Mouse (Mus musculus) v-Abl transformed pro-B cells (cell line): ENCODE measurements around the gene Megf11.

ENCODE experiments used
- in situ Hi-C, 2 experiments: fragments of 400-800 bp; cut with MboI; formaldehyde crosslinking; loops; one replicate each; pipeline ENCODE4 v1.15.1; 2025; ENCODE audit not compliant: unreplicated experiment in 2 of 2

The Megf11 gene

GRCm38 (mm10) chr9:64624536-64624935 is 239.1 kb downstream of the Megf11 start:
- in situ Hi-C loops = no loop called here

GRCm38 (mm10) chr9:64629802-64630201 is 244.4 kb downstream of the Megf11 start:
- in situ Hi-C loops = loop anchor here in 1 of 2 experiments (25.0 kb wide), 1 partner anchor 243 kb away; the partner anchor contains the start of gene Megf11

DNA sequence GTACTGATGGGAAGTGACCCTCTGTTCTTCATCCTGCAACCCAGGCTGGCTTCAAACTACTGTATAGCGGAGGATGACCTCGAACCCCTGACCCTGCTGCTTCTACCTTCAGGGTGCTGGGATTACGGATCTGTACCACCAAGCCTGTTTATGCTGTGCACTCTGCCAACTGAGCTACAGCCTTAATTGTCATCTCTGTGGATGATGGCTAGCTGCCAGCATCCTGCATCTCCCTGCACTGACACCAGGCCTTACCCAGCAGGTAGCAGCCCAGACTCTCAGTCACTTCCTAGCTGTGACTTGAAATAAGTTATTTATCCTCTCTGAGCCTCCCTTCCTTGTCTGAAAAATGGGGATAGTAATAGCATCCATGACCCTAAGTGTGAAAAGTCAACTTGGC is 247.7 kb downstream of the Megf11 start:
- in situ Hi-C loops = loop anchor here in 1 of 2 experiments (25.0 kb wide), 1 partner anchor 246 kb away; the partner anchor contains the start of gene Megf11

- in situ Hi-C loops = loop anchor here (5.0 to 25.0 kb wide), 2 partner anchors 244 to 249 kb away; partner anchors contain the start of gene Megf11 (in 1 of the 2)
These were observed 250.7 kb downstream of the Megf11 start for GRCm38 (mm10) chr9:64636111-64636510.

DNA sequence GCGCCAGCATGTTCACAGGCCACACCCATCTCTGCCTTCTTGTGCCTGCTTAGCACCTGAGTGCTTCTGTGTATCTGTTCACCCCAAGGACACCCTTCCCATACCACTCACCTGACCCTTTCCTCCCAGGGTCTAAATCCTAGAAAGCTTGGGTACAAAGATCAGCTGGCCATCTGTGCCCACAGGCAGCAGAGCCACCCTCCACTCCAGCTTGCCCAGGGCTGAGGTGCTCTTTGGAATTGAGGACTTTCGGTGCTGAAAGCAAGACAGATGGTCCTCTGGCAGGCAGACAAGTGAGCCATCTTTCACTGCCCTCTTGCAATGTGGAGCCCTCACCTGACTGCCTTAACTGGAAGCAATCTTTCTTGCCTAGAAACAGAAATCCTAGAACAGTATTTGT is 251.5 kb downstream of the Megf11 start:
- in situ Hi-C loops = loop anchor here (5.0 to 25.0 kb wide), 2 partner anchors 245 to 250 kb away; partner anchors contain the start of gene Megf11 (in 1 of the 2)

DNA sequence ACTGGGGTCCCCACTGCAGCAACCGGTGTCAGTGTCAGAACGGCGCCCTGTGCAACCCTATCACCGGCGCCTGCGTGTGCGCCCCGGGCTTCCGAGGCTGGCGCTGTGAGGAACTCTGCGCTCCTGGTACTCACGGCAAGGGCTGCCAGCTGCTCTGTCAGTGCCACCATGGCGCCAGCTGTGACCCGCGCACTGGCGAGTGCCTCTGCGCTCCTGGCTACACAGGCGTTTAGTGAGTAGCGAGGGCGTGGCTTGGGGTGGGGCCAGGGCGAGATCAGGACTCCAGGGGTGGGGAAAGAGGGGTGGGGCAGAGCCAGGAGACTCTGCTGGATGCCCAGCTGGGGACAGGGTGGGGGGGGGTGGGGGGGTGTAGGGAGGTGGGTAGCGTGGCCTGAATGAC is 252.8 kb downstream of the Megf11 start:
- in situ Hi-C loops = loop anchor here (5.0 to 25.0 kb wide), 2 partner anchors 246 to 251 kb away; partner anchors contain the start of gene Megf11 (in 1 of the 2)

- in situ Hi-C loops = loop anchor here (5.0 to 25.0 kb wide), 2 partner anchors 247 to 252 kb away; partner anchors contain the start of gene Megf11 (in 1 of the 2)
These were observed 254.2 kb downstream of the Megf11 start for GRCm38 (mm10) chr9:64639664-64640063.

GRCm38 (mm10) chr9:64644129-64644528 is 258.7 kb downstream of the Megf11 start:
- in situ Hi-C loops = loop anchor here in 1 of 2 experiments (25.0 kb wide), 1 partner anchor 257 kb away; the partner anchor contains the start of gene Megf11

GRCm38 (mm10) chr9:64645462-64645861 is 260.0 kb downstream of the Megf11 start:
- in situ Hi-C loops = loop anchor here in 1 of 2 experiments (25.0 kb wide), 1 partner anchor 258 kb away; the partner anchor contains the start of gene Megf11

DNA sequence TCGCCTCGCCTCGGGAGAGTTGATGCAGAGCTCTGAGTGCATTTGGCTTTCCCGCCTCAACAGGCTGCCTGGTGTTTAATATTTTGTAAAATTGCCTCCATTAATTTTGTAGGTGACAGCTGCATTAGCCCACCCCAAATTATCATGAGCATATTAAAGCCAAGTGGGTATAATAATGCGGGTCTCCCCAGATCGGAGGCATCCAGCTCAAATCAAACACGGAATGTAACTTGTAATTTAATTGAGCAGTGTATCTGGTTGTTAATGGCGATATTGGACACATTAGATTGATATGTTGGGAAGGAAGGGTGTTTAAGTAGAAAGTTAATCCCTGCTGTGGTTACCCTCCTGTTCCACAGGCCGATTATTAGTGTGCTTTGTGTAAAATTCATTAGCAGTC is 264.0 kb downstream of the Megf11 start:
- in situ Hi-C loops = loop anchor here in 1 of 2 experiments (25.0 kb wide), 1 partner anchor 262 kb away; the partner anchor contains the start of gene Megf11

DNA sequence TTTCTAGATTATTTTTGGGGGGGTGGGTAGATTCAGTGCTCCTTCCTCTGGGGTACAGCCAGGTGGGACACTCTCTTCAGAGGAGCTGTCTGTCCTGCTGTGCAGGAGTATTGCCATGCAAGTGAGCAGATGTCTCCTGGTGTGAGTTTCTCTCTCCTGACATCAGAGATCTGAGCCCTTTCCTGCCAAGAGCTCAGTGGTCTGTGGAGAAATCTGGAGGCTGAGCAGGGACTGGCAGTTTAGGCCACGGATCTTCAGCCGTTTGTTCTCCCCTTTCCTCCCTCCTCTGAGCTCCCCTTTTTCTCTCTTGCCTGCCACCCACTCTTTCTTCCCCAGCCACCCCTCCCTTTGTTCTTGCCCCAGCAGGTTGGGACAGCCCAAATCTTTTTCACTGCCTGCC is 264.5 kb downstream of the Megf11 start:
- in situ Hi-C loops = loop anchor here in 1 of 2 experiments (25.0 kb wide), 1 partner anchor 263 kb away; the partner anchor contains the start of gene Megf11

DNA sequence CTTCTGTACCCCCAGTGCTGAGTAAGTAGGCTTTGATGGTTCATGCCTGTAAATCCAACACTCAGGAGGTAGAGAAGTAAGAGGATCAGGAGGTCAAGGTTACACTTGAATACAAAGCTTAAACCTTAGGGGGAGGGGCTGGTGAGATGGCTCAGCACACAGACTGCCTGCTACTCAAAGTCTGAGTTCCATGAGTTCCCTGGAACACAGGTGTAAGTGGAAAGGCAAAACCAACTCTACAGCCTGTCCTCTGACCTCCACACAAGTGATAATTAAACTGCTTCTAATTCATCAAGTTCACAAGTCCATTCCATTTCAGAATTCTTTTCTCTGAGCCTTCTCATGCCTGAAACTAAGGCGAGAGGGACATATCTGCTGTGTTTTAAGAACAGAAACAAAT is 265.8 kb downstream of the Megf11 start:
- in situ Hi-C loops = no loop called here

DNA sequence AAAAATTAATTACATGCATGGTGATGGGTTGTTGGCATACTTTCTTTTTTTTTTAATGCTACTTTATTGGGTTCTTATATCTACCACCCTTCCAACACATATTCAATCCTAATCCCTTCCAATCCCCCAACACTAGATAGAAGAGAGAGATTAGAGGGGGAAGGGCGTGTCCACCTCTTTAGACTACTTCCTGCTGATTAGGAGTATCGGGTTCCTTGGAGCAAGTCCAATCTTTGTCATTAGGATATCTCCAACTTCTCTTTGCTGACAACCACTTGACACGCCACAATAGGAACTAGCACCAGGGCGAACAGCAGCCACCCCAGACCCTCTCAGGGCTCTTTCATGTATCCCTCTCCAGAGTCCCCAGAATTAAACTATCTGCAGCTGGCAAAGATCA is 266.3 kb downstream of the Megf11 start:
- in situ Hi-C loops = no loop called here

GRCm38 (mm10) chr9:64652138-64652537 is 266.7 kb downstream of the Megf11 start:
- in situ Hi-C loops = no loop called here

DNA sequence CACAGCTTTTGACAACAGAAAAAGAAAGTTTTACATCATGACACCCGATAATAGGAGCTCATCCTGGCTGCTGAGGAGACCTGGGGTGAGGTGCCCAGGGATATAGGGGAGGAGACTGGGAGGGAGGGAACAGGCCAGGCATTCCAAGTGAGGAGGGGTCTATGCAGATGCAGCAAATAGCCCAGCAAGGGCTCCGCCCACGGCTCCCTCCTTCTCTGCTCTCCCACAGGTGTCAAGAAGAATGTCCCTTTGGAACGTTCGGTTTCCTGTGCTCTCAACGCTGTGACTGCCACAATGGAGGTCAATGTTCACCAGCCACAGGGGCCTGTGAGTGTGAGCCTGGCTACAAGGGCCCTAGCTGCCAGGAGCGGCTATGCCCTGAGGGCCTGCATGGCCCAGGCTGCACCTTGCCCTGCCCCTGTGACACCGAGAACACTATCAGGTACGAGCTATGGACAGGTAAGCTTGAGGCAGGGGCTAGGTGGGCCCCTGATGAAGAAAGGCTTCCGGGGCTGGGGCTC is 267.5 kb downstream of the Megf11 start:
- in situ Hi-C loops = no loop called here

DNA sequence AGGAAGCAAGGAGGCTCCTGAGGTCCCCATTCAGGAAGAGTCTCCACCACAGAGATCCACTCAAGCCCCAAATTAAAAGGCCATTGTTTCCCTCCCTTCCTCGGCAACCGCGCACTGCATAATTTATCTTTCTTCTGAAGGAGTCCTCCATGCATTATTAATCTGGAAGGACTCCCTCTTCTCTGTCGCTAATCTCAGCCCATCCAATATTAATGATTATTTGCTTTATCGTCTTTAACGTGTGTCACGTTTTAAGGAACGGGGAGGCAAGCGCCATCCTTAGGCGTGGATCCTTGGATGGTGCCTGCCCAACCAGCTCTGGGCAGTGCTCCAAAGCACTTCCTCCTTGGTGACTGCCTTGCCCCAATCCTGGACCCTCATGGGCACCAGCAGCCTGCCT is 269.3 kb downstream of the Megf11 start:
- in situ Hi-C loops = no loop called here

DNA sequence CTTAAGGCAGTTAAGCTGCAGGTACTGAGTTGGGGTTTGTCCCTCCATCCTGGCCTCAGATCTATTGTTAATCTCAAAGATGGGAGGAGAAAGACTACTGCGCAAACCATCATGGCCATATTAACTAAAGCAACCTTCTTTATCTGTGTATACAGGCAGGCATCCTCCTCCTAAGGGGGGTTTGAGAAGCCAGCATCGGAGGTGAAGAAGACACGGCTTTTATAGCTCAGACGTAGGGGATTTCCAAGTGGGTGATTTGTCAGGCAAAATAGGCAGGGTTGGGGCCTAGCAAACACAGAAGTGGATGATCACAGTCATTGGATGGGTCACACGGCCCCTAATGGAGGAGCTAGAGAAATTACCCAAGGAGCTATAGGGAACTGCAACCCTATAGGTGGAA is 271.2 kb downstream of the Megf11 start:
- in situ Hi-C loops = no loop called here

DNA sequence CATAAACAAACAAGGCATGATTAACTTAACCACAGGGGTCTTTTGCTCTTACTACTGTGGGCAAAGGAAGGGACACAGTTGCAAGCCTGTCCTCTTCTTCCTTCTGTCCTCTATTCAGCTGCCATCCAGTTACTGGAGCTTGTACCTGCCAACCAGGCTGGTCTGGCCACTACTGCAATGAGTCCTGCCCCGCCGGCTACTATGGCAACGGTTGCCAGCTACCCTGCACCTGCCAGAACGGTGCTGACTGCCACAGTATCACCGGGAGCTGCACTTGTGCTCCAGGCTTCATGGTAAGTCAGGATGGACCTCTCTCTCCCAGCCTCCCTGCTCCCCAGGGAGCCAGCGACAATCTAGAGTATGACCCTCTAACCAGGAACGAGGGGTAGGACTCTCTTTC is 274.8 kb downstream of the Megf11 start:
- in situ Hi-C loops = no loop called here

GRCm38 (mm10) chr9:64664612-64665011 is 279.2 kb downstream of the Megf11 start:
- in situ Hi-C loops = no loop called here

DNA sequence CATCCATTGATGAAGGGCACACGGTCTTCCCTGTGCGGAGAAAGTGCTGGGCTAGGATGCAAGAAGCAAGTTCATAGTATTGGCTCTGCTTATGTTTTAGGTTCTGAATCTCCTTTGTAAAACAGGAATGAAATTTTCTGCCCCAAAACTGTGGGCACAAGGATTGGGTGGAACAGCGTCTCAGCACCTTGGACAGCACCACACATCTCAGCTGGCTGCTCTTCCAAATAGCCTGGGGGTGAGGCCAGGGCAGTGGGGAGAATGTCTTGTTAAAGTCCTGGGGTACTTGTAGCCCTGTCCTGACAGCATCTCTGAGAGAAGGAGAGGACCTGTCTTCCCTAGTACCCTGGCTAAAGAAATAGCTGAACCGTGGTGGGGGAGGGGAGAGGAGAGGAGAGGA is 281.1 kb downstream of the Megf11 start:
- in situ Hi-C loops = no loop called here

DNA sequence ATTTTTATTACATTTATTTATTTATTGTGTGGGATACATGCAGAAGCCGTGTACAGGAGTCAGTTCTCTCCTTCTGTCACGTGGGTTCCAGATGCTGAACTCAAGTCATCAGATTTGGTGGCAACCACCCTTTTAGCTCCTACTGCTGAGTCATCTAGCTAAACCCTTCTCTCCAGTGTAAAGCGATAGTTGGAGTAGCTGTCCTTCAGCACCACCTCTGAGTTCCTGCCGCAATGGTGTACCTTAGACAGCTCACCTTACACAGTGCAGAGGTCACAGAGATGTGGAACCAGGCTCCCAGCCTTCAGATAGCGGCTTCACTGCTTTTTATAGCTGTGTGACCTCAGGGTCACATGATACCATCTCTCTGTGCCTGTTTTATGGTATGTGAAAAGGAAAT is 282.1 kb downstream of the Megf11 start:
- in situ Hi-C loops = no loop called here

- in situ Hi-C loops = no loop called here
These were observed 282.6 kb downstream of the Megf11 start for GRCm38 (mm10) chr9:64668001-64668400.
